Mouse (Mus musculus): ENCODE measurements at regions not wholly inside any gene's neighbourhood (a gene's known extent, or its start where the extent isn't known, plus 50 kb on each side); places are given as distances from the start of the nearest gene placed in this dataset.

DNA sequence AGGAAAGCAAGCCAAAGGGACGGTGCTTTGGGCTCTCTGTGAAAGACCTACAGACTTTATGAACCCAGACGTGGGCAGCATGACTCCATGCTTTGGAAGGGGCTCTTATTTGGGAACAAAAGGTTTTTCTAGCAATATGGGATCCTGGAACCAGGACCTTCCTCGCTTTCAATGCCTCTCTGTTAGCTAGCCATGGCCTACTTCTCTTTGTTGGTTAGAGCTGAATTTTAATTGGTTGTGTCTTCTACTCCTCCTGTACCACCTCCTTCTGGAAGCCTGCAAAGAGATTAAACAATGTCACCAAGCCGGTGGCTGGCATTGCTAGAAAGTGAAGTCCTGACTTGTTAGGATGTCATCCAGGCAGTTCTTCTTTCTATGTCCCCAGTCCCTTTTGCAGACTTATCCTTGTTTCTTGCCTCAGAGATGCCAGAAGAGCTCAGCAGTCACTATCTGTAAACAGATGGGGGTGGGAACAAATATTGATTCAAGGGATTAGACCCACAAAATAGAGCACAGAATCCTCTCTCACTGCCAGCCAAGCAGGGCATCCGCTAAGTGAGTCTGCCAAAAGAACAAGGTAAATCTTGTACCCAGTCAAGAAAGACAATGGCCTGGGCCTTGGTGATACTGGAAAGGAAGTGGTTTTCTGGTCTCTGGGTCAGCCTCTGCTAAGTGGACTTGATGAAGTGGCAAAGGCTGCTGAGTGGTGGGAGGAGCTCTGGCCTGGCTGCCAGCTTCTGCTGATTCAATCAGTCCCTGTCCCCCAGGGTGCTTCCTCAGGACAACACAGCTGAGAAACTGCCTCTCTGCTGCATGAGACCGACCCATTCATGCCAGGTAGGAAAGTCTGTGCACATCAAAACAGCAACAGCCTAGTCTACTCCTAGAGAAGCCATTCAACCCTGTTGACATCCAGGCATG, 244.7 kb upstream of the Tenm4 start:
- no peak overlapping the region for H3K9ac ChIP-seq (ENCODE audit: control insufficient read depth, low read depth, low read length, poor library complexity, severe bottlenecking)
- no peaks in the 10 kb centered on the region for H3K79me2 ChIP-seq (ENCODE audit: control insufficient read depth, insufficient read depth, low read length, poor library complexity)
- H3K36me3 ChIP-seq (ENCODE audit: control insufficient read depth in 1 of 2, insufficient read depth in 2 of 2, low read length in 2 of 2), result no peaks in the 10 kb centered on the region
- TF ChIP-seq CHD1 (IDR thresholded peaks at IDR 0.05; ENCODE audit: low read depth, low read length) (no peak), HCFC1 (IDR thresholded peaks at IDR 0.05; ENCODE audit: low read depth, low read length) (no peak), TCF12 (IDR thresholded peaks at IDR 0.05; ENCODE audit: low read depth, low read length) (no peak), GATA1 (IDR thresholded peaks at IDR 0.05; ENCODE audit: low read depth, low read length) (no peak), MXI1 (IDR thresholded peaks at IDR 0.05; ENCODE audit: low read depth, low read length) (no peak), ETS1 (IDR thresholded peaks at IDR 0.05; ENCODE audit: low read depth, low read length) (no peak), ZMIZ1 (IDR thresholded peaks at IDR 0.05; ENCODE audit: low read depth, low read length) (no peak), MYC (IDR thresholded peaks at IDR 0.05; ENCODE audit: low read depth, low read length) (no peak), ZC3H11A (IDR thresholded peaks at IDR 0.05; ENCODE audit: low read depth, low read length) (no peak), BHLHE40 (IDR thresholded peaks at IDR 0.05; ENCODE audit: borderline replicate concordance, low read depth, low read length) (no peak)
- no peaks in the 10 kb centered on the region for H3K9me3 ChIP-seq (replicated peaks; ENCODE audit: insufficient read depth, low read length)
- no peaks in the 10 kb centered on the region for H3K27me3 ChIP-seq (ENCODE audit: control insufficient read depth in 1 of 2, insufficient read depth in 2 of 2, low read length in 2 of 2)
- no peak for DNase-seq (ENCODE audit: low read depth, low spot score)
- H3K4me1 ChIP-seq (ENCODE audit: control insufficient read depth in 1 of 2, insufficient read depth in 2 of 2, low read length in 2 of 2), result no peaks in the 10 kb centered on the region
- no peak overlapping the region for H3K27ac ChIP-seq (ENCODE audit: control insufficient read depth, low read depth, low read length)
- H3K4me3 ChIP-seq (ENCODE audit: control insufficient read depth in 1 of 2, insufficient read depth in 1 of 2, low read depth in 2 of 2, low read length in 2 of 2), result no peak overlapping the region

DNA sequence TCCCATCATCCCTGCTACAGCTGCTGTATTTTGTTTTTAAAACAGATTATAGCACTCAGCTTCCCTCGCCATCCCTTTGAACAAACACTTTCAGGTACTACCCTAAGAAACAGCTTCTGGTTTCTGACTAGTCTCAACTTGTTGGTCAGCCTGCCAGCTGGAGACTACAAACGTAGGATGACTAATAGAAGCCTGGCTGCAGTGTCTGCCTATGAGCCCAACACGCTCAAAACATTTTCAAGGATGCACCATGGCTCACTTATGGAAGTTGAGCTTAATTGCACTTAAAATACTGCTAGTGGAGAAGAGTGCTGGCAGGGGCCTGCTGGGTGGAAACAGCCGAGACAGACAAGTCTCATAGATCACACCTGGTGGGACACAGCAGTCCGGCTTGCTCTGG, 234.4 kb upstream of the Tenm4 start:
- TF ChIP-seq MAX (IDR thresholded peaks at IDR 0.05; ENCODE audit: low read length) (no peak), ETS1 (IDR thresholded peaks at IDR 0.05; ENCODE audit: low read depth, low read length) (no peak), POLR2AphosphoS2 (IDR thresholded peaks at IDR 0.05; ENCODE audit: low read length) (no peak), MAFK (IDR thresholded peaks at IDR 0.05; ENCODE audit: borderline replicate concordance, low read depth, low read length) (no peak), CHD1 (IDR thresholded peaks at IDR 0.05; ENCODE audit: low read depth, low read length) (no peak), GABPA (IDR thresholded peaks at IDR 0.05; ENCODE audit: low read depth, low read length) (no peak), ELF1 (IDR thresholded peaks at IDR 0.05; ENCODE audit: low read depth, low read length) (no peak), TCF12 (IDR thresholded peaks at IDR 0.05; ENCODE audit: low read depth, low read length) (no peak), SMC3 (IDR thresholded peaks at IDR 0.05; ENCODE audit: low read depth, low read length) (no peak), GATA1 (IDR thresholded peaks at IDR 0.05; ENCODE audit: low read depth, low read length) (no peak), MEF2A (IDR thresholded peaks at IDR 0.05; ENCODE audit: extremely low read depth, insufficient replicate concordance, low read depth, low read length, poor library complexity, severe bottlenecking) (no peak)
- Histone ChIP-seq H3K9ac (ENCODE audit: control insufficient read depth, low read depth, low read length, poor library complexity, severe bottlenecking) (no peak overlapping the region), H3K4me3 (ENCODE audit: control insufficient read depth in 1 of 2, insufficient read depth in 1 of 2, low read depth in 2 of 2, low read length in 2 of 2) (no peak overlapping the region), H3K79me2 (ENCODE audit: control insufficient read depth, insufficient read depth, low read length, poor library complexity) (no peaks in the 10 kb centered on the region), H3K4me1 (ENCODE audit: control insufficient read depth in 1 of 2, insufficient read depth in 2 of 2, low read length in 2 of 2) (no peaks in the 10 kb centered on the region), H3K27ac (ENCODE audit: control insufficient read depth, low read depth, low read length) (no peak overlapping the region), H3K9me3 (replicated peaks; ENCODE audit: insufficient read depth, low read length) (no peaks in the 10 kb centered on the region), H3K27me3 (ENCODE audit: control insufficient read depth in 1 of 2, insufficient read depth in 2 of 2, low read length in 2 of 2) (no peaks in the 10 kb centered on the region), H3K36me3 (ENCODE audit: control insufficient read depth in 1 of 2, insufficient read depth in 2 of 2, low read length in 2 of 2) (no peaks in the 10 kb centered on the region)
- DNase-seq (ENCODE audit: low read depth, low spot score), result no peak
